Mouse (Mus musculus) stomach, postnatal 0 days (tissue): ENCODE data around the gene Anxa6. TPM values are rescaled to one million over a fixed set of nuclear protein-coding genes. Genes with fewer than 3 reads are reported as not detected.
A peak's percentile ranks its signal among the peaks of the same experiment; 100 is the strongest.

Source experiments
- ATAC-seq: fragments of 200-750 bp; cut with Nextera tagmentation; 2 replicates; pipeline ENCODE4 v1.8.0; 2017; ENCODE audit not compliant: low FRiP score, low TSS enrichment
- DNase-seq: peaks from one replicate; pipeline ENCODE4 v3.0.0-alpha.2; 2016; ENCODE audit warnings: low spot score
- H3K27ac ChIP-seq: fragments of 300-500 bp; sonication (generic); replicated peaks from 2 replicates; pipeline ENCODE4 v1.5.1; 2014; ENCODE audit warnings: mild to moderate bottlenecking, control low read depth
- H3K27me3 ChIP-seq: fragments of 300-500 bp; sonication (generic); 2 replicates; pipeline ENCODE4 v1.6.1; 2014; ENCODE audit warnings: low read length; ENCODE audit not compliant: control insufficient read depth, insufficient read depth
- H3K36me3 ChIP-seq: fragments of 300-500 bp; sonication (generic); 2 replicates; pipeline ENCODE4 v1.6.1; 2014; ENCODE audit warnings: low read length, mixed read lengths; ENCODE audit not compliant: control insufficient read depth, insufficient read depth
- H3K4me1 ChIP-seq: fragments of 300-500 bp; sonication (generic); replicated peaks from 2 replicates; pipeline ENCODE4 v1.6.1; 2014; ENCODE audit warnings: antibody characterized with exemption; ENCODE audit not compliant: control insufficient read depth, insufficient read depth
- H3K4me2 ChIP-seq: fragments of 300-500 bp; sonication (generic); replicated peaks from 2 replicates; pipeline ENCODE4 v1.6.1; 2014; ENCODE audit warnings: low read depth, mild to moderate bottlenecking, control low read depth, moderate library complexity
- H3K4me3 ChIP-seq: fragments of 300-500 bp; sonication (generic); 2 replicates; pipeline ENCODE4 v1.5.1; 2014; ENCODE audit warnings: low read depth, low read length, control low read depth
- H3K9ac ChIP-seq: fragments of 300-500 bp; sonication (generic); 2 replicates; pipeline ENCODE4 v1.6.1; 2014; ENCODE audit warnings: mild to moderate bottlenecking, low read length, control low read depth, mixed read lengths
- H3K9me3 ChIP-seq: fragments of 300-500 bp; sonication (generic); 2 replicates; pipeline ENCODE4 v1.6.1; 2016; ENCODE audit warnings: low read length; ENCODE audit not compliant: control insufficient read depth
- CTCF ChIP-seq: IDR thresholded peaks from 2 replicates; pipeline ENCODE4 v1.5.1; 2016; ENCODE audit warnings: antibody characterized with exemption, low read depth, mild to moderate bottlenecking, moderate library complexity
- EP300 ChIP-seq: optimal IDR thresholded peaks from 2 replicates; pipeline ENCODE3; 2016; ENCODE audit warnings: antibody characterized with exemption
- WGBS: fragments of 180-500 bp; shearing (Covaris S2); extraction: QIAGEN DNeasy Blood & Tissue Kit; methylation state at CpG from one replicate; pipeline ENCODE4 v1.1.7; 2014; 5-methylcytosine and 5-hydroxymethylcytosine counted together
- polyA plus RNA-seq: library from polyadenylated mRNA; unstranded; fragments of >200 nt; fragmentation: Nextera tagmentation; extraction: Ambion mirVana; gene quantifications from 2 replicates; pipeline ENCODE4 v1.2.1, GENCODE M21; 2015

The Anxa6 gene
- polyA plus RNA-seq, 1 experiment from 2014 or later, result 141 TPM

- no peaks in the 10 kb centered on the region for H3K4me1 ChIP-seq
- no peak overlapping the region for H3K4me3 ChIP-seq
- H3K4me2 ChIP-seq, result no peak overlapping the region
- H3K9me3 ChIP-seq, result no peaks in the 10 kb centered on the region
- DNase-seq (no peak), ATAC-seq (no peak)
- H3K27me3 ChIP-seq, result no peaks in the 10 kb centered on the region
- peaks cover 60% of the 10 kb centered on the region for H3K36me3 ChIP-seq
- no peak overlapping the region for H3K9ac ChIP-seq
- 78% methylated on average over 5 of the region's 5 CpGs for WGBS
- H3K27ac ChIP-seq, result no peak overlapping the region
- TF ChIP-seq EP300 (no peak), CTCF (peak; percentile 54)
Measured at GRCm38 (mm10) chr11:55005684-55006083, 27.6 kb downstream of the Anxa6 start.

GRCm38 (mm10) chr11:55004970-55005502 is 28.2 kb downstream of the Anxa6 start:
- no peaks in the 10 kb centered on the region for H3K9me3 ChIP-seq
- no peaks in the 10 kb centered on the region for H3K27me3 ChIP-seq
- H3K27ac ChIP-seq, result no peak overlapping the region
- H3K4me2 ChIP-seq, result no peak overlapping the region
- WGBS, result 73% methylated on average over 7 of the region's 7 CpGs
- no peaks in the 10 kb centered on the region for H3K4me1 ChIP-seq
- DNase-seq (no peak), ATAC-seq (no peak)
- TF ChIP-seq CTCF (no peak), EP300 (no peak)
- no peak overlapping the region for H3K4me3 ChIP-seq
- no peak overlapping the region for H3K9ac ChIP-seq
- H3K36me3 ChIP-seq, result peaks cover 63% of the 10 kb centered on the region

GRCm38 (mm10) chr11:54998708-54999107 is 34.5 kb downstream of the Anxa6 start:
- Histone ChIP-seq H3K27me3 (no peaks in the 10 kb centered on the region), H3K4me3 (no peak overlapping the region), H3K9ac (no peak overlapping the region), H3K4me1 (no peaks in the 10 kb centered on the region), H3K27ac (no peak overlapping the region), H3K4me2 (no peak overlapping the region), H3K36me3 (peaks cover 45% of the 10 kb centered on the region), H3K9me3 (no peaks in the 10 kb centered on the region)
- ATAC-seq (peak; percentile 36), DNase-seq (no peak)
- TF ChIP-seq CTCF, result no peak
- no peak for TF ChIP-seq EP300
- WGBS, result 41% methylated on average over 2 of the region's 2 CpGs

DNA sequence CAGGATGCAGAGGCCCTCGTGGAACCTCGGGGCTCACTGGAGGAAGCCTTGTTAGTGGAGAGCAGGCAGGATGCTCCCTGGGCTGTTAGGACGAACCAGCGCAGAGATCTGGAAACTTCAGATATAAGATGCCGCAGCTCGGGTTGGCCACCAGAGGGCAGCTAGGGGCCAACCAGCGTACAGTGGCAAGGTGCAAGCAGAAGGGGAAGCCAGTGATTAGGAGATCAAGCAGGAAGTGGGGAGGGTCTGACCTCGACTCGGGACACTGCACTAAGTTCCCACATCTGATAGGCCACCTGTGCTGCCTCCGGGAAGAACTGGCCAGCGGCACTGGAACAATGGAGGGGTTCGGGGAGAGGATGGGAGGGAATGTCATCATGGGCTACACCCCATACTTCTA is 35.0 kb downstream of the Anxa6 start:
- H3K36me3 ChIP-seq, result peaks cover 45% of the 10 kb centered on the region

DNA sequence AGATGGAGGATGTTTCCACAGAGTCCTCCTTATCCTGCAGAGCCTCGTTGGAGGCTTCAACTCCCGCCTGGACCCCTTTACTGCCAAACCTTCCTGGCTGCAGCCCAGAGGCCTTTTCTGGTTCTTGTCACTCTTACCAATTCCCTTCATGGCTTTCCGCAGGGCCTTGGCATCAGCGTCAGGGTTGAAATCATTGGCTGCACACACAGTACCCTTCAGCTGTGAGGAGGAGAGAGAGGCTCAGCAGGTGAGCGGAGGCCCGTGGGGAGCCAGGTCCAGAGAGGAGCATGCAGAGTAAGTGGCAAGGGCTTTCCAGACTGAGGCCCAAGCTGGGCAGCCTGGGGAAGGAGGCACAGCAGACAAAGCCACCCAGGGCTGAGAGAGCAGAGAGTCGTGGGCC is 37.1 kb downstream of the Anxa6 start:
- H3K4me3 ChIP-seq, result no peak overlapping the region
- WGBS, result 59% methylated on average over 7 of the region's 7 CpGs
- H3K9me3 ChIP-seq, result no peaks in the 10 kb centered on the region
- no peaks in the 10 kb centered on the region for H3K4me1 ChIP-seq
- no peaks in the 10 kb centered on the region for H3K27me3 ChIP-seq
- H3K4me2 ChIP-seq, result no peak overlapping the region
- no peak overlapping the region for H3K27ac ChIP-seq
- H3K36me3 ChIP-seq, result peaks cover 35% of the 10 kb centered on the region
- TF ChIP-seq CTCF, result no peak
- no peak for TF ChIP-seq EP300
- DNase-seq (no peak), ATAC-seq (no peak)
- H3K9ac ChIP-seq, result no peak overlapping the region

More for the DNA sequence above, 35.0 kb downstream of the Anxa6 start:
- Histone ChIP-seq H3K27me3 (no peaks in the 10 kb centered on the region), H3K9ac (no peak overlapping the region), H3K27ac (no peak overlapping the region), H3K4me2 (no peak overlapping the region), H3K4me1 (no peaks in the 10 kb centered on the region), H3K4me3 (no peak overlapping the region), H3K9me3 (no peaks in the 10 kb centered on the region)
- peak; percentile 58 for DNase-seq
- 8% methylated on average over 12 of the region's 12 CpGs for WGBS
- ATAC-seq, result peak; percentile 75
- no peak for TF ChIP-seq EP300
- TF ChIP-seq CTCF, result peak; percentile 94

GRCm38 (mm10) chr11:54989920-54990319 is 43.3 kb downstream of the Anxa6 start:
- H3K36me3 ChIP-seq, result peaks cover 20% of the 10 kb centered on the region
- no peak for ATAC-seq
- H3K4me2 ChIP-seq, result no peak overlapping the region
- TF ChIP-seq CTCF, result no peak
- no peak for TF ChIP-seq EP300
- H3K27ac ChIP-seq, result no peak overlapping the region
- no peaks in the 10 kb centered on the region for H3K27me3 ChIP-seq
- H3K4me3 ChIP-seq, result no peak overlapping the region
- no peak overlapping the region for H3K9ac ChIP-seq
- DNase-seq, result no peak
- no peaks in the 10 kb centered on the region for H3K9me3 ChIP-seq
- H3K4me1 ChIP-seq, result no peaks in the 10 kb centered on the region
